Mouse (Mus musculus): Measurements from ENCODE around the gene Agbl4.

DNA sequence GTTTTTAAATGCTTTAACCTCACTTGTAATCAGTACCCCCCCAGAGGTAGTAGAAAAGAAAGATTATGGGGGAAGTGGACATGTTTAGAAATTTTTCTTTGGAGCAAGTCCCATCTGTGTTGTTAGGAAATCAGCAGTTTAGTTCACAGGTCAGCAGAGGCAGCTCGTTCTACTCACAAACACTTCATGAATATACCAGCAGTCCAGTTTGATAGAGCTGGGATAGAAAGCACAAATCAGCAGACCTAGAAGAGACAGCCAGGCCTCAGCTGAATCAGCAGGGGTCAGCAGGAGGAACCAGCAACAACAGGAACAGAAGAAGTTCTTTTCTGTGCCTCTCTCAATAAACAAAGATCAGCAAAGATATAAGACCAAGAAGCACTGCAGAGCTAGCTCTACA is 435.3 kb downstream of the Agbl4 start:
- TF ChIP-seq CTCF (IDR thresholded peaks at IDR 0.05; ENCODE audit: control insufficient read depth, insufficient read depth, insufficient read length), result no peak
- TF ChIP-seq MYOD1 (IDR thresholded peaks at IDR 0.05; ENCODE audit: control insufficient read depth, insufficient read length, low read depth), result no peak
- no peak for TF ChIP-seq USF1 (IDR thresholded peaks at IDR 0.05; ENCODE audit: low read depth)
- TF ChIP-seq CEBPB (IDR thresholded peaks at IDR 0.05; ENCODE audit: low read depth), result no peak
- no peak for TF ChIP-seq MYOG (IDR thresholded peaks at IDR 0.05; ENCODE audit: control insufficient read depth, extremely low read depth, insufficient read length)
- TF ChIP-seq MAX (IDR thresholded peaks at IDR 0.05), result no peak
- TF ChIP-seq FOSL1 (IDR thresholded peaks at IDR 0.05; ENCODE audit: insufficient read depth, low read length, poor library complexity, severe bottlenecking), result no peak

Measured in C2C12 (cell line).